Mouse (Mus musculus): ENCODE data around the gene Rab5b. TPM values are rescaled to one million over a fixed set of nuclear protein-coding genes. Genes with fewer than 3 reads are reported as not detected.

Rab5b gene
- total RNA-seq, 2 experiments from 2014 or later = 133 to 138 TPM

- DNase-seq (ENCODE audit: low spot score in 2 of 2) = no peak
Observed at GRCm38 (mm10) chr10:128699611-128700010, 3.5 kb upstream of the Rab5b start.

DNA sequence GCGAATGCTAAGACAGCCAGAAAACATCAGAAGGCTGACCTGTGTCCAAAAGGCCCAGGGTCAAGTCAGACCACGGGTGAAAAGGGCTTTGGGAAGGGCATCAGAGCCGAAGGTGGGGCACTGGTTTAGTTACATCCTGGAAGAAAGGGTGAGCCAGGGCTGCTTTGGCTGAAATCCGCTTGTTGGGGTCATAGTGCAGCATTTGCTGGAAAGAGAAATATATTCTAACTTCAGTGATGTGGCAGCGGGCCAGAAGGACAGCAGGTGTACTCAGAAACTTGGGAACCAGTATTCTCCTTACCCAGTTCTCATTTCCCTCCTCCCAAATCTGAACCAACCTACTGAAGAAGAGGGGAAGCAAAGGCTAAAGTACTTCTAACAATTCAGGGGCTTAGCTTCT, 2.9 kb upstream of the Rab5b start:
- DNase-seq (ENCODE audit: low spot score in 2 of 2) = peak in 1 of 2 experiments; percentile 11

DNA sequence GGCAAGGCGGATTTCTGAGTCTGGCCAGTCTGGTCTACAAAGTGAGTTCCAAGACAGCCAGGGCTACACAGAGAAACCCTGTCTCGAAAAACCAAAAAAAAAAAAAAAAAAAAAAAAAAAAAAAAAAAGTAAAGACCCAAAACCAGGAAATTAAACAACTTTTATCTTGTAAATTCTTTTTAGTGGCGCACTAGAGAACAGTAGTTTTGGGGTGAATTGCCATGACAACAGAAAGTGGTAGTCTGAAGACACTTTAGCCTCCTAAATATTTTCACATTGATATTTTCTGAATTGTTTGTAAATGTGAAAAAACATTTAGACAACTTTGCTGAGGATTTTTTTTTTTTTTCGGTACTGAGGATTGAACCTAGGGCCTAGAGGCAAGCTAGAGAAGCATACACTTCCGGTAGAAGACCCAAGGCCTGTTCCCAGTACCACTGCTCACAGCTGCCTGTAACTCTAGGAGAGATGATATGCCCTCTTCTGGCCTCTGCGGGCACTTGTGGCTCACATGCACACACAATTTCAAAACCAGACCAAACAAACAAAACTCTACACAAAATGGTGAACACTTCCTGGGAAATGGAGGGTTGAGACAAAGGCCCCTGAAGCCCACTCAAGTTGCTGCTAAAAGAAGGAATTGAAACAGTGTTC, 1.1 kb upstream of the Rab5b start:
- DNase-seq (ENCODE audit: low spot score in 2 of 2) = no peak

DNA sequence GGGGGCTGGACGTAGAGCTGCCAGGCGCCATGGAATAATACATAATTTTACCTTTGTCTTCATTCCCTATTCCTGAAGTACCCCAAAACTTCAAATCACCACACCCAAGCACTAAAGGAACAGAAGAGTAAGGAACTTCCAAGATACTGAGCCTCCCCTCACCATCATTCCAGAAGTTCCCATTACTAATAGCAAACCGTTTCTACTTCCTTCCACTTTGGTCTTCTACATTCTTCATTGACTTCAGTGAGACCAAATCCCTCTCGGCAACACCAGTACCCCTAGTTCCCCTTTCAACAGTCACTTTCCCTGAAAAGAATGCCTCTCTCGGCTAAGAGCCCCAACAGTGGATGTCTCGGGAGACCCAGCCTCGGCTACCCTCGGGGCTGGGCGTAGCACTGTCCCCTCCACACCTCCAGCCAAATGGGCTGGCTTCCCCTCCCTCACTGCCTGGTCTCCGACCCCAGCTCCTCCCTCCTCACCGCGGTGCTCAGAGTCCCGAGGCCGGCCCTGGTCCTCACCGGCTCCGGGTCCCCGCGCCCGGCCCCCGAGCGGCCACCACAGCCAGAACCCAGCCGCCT, 563 bp downstream of the Rab5b start:
- no peak for DNase-seq (ENCODE audit: low spot score in 2 of 2)

DNA sequence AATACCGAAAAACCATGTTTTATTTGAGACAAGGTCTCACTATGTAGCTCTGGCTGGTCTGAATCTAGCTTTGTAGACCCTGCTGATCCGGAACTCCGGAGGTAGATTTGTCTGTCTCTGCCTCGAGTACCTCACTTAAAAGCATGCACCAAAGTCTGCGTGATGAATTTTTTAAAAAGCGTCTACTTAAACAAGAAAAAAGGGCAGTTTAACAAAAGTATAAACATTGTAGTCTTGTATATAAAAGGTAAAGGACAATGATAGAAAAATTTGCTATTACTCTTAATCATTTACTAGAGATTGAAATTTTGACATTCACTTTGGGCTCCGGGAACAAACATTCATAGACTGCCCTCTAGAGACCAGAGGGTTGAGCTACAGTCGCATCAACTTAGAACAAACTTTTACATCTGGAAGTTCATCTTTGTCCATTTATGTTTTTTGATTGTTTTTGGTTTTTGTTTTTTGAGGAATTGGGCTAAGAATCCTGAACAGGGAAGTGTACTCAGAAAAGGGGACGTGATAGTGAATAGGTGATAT, 21.5 kb downstream of the Rab5b start:
- DNase-seq (ENCODE audit: low spot score in 2 of 2) = peak in 1 of 2 experiments; percentile 59

- peak; percentile 66 to 83 for DNase-seq (ENCODE audit: low spot score in 2 of 2)
Observed at GRCm38 (mm10) chr10:128673763-128674468, 22.1 kb downstream of the Rab5b start, which contains the start of gene Suox. Suox (minus strand) TSS chr10:128674073.

- no peak for DNase-seq (ENCODE audit: low spot score in 2 of 2)
Observed at GRCm38 (mm10) chr10:128671148-128671547, 24.9 kb downstream of the Rab5b start.

DNA sequence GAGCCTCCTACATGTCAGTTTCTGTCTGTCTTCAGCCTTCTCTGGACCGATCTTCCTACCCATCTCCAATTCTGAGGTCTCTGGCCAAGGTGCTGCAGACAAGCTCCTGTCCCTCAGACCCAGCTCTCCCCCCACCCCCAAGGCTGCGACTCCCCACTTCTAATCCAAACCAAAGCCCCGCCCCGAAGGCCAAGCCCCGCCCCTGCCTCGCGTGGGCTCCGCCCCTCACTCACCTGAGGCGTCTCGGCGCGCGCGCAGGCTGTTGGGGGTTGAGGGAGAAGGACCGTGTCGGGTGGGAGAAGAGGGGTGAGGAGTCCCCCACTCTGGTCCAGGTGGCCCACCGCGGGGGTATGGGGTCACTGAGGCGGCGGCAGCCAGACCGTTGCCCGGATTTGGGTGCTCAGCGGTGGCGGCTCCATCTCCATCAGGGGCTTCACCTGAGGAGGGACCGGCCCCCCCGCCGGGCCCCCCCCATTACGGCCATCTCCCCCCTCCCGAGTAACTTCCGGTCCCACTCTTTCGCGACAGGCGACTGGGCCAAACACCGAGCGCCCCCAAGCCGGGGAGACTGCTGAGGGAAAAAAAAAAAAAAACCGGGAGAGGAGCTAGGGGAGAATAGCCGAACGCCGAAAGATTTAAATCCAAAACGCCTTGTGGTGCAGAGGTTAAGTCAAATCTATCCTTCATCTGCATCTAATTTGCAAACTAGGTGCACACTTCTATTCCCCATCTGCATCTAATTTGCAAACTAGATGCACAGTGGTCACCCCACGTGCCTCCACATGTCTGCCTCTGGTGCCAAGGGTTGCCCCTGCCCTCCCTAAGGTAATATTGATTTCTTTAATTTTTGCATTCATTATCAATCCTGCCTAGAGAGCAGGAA, 27.0 kb downstream of the Rab5b start:
- peak; percentile 46 to 66 for DNase-seq (ENCODE audit: low spot score in 2 of 2)

- no peak for DNase-seq (ENCODE audit: low spot score in 2 of 2)
Observed at GRCm38 (mm10) chr10:128665806-128666205, 30.3 kb downstream of the Rab5b start.

- no peak for DNase-seq (ENCODE audit: low spot score in 2 of 2)
Observed at GRCm38 (mm10) chr10:128665307-128665706, 30.8 kb downstream of the Rab5b start.

GRCm38 (mm10) chr10:128664808-128665207, 31.3 kb downstream of the Rab5b start:
- no peak for DNase-seq (ENCODE audit: low spot score in 2 of 2)

GRCm38 (mm10) chr10:128663441-128664220, 32.4 kb downstream of the Rab5b start:
- no peak for DNase-seq (ENCODE audit: low spot score in 2 of 2)

DNA sequence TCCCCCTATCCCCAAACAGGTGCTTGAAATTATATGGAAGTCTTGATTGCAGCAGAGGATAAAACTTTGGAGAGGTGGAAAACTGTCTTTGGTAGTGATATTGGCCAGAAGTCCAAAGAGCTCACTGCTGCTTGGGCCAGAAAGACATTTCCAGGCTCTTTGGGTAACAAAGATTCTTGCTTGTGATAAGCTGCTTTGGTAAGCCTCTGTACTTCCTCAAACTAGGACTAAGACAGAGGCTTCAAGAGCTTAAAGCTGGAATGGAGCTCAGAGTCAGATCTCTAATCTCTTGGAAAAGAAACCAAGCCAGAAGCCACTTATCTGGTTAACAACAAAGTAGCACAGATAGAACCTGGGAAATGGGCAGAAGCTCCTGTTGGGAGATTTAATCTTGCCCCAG, 33.6 kb downstream of the Rab5b start:
- DNase-seq (ENCODE audit: low spot score in 2 of 2) = no peak

GRCm38 (mm10) chr10:128659490-128659889, 36.6 kb downstream of the Rab5b start:
- DNase-seq (ENCODE audit: low spot score in 2 of 2) = no peak

DNA sequence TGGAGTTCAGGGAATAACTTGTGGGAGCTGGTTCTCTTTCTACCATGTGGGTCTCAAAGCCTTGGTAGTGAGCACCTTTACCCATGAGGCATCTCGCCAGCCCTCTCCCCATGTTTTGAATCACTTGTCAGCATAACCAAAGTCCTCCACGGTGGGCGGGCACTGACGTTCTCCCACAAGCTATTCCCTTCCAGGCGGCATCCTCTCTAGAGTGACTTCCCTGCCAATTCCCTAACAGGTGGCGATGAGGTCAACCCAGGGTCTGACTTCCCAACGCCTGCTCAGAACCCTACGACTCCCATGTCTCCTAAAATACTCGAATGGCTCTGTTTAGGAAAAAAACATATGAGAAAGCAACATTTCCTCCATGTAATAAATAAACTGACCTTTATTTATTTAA, 38.2 kb downstream of the Rab5b start:
- no peak for DNase-seq (ENCODE audit: low spot score in 2 of 2)

DNA sequence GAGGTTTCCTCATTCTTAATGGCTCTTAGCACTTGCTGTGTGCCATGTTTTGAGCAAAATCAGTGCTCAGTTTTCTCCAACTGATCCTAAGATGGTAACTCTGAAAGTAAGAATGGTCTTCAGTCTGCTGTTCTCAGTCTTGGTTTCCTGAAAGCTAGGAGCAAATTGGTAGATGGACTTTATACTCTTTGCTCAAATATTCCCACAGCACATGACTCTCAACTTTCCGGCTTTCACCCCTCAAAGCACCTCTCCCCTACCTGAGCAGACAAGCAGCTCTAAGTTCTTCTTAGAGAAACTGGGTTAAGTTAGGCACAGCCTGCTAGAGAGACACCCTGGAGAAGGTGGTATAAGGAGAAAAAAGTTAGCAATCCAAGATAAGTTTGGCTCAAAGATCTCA, 39.3 kb downstream of the Rab5b start:
- no peak for DNase-seq (ENCODE audit: low spot score in 2 of 2)

DNA sequence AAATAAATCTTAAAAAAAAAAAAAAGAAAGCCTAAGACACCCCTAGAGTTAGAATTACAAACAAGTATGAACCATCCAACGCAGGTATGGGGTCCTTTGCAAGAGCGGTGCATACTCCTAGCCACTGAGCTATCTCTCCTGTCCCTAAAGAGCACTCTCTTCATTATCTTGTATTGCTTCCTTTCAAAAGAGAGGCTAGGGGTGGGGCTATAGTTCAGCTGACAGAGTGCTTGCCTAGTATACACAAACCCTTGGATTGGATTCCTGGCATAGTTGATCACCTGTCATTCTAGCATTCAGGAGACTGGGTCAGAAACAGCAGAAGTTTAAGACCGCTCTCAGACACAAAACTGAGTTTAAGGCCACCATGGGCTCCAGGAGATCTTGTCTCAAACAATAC, 40.8 kb downstream of the Rab5b start:
- no peak for DNase-seq (ENCODE audit: low spot score in 2 of 2)

DNA sequence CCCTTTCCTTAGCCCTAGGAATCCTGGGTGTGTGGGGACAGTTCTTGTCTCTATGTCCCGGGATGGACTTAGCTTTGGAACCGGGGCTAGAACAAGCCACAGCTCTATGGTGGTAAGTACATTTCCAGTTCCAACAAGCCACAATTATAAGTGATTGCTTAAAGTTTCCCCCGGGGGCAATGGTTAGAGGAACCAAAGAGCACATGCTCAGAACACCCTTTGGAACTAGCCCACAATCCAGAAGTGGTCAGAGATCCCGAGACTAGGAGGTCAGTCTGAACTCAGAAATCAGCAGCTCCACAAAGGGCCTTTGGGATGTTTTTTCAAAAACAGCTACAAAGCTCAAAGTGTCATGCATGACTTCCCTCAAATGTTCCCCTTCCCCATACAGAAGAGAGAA, 42.2 kb downstream of the Rab5b start:
- DNase-seq (ENCODE audit: low spot score in 2 of 2) = no peak

GRCm38 (mm10) chr10:128646139-128647089, 49.6 kb downstream of the Rab5b start:
- peak in 1 of 2 experiments; percentile 57 for DNase-seq (ENCODE audit: low spot score in 2 of 2)
